Mouse (Mus musculus) embryonic facial prominence, embryonic 11.5 days (tissue): ENCODE data around the gene Zfp691. TPM values are rescaled to one million over a fixed set of nuclear protein-coding genes. Genes with fewer than 3 reads are reported as not detected.

Experiments
- ATAC-seq: fragments of 200-750 bp; cut with Nextera tagmentation; replicated peaks from 2 replicates; pipeline ENCODE4 v1.8.0; 2017; ENCODE audit warnings: low read depth; ENCODE audit not compliant: insufficient number of reproducible peaks, low FRiP score, low TSS enrichment
- DNase-seq: peaks from one replicate; pipeline ENCODE4 v3.0.0-alpha.2; 2015; ENCODE audit warnings: low spot score
- H3K27ac ChIP-seq: fragments of 300-500 bp; sonication (generic); replicated peaks from 2 replicates; pipeline ENCODE4 v1.5.1; 2014; ENCODE audit warnings: mild to moderate bottlenecking, low read depth, low read length, control low read depth
- H3K27me3 ChIP-seq: fragments of 300-500 bp; sonication (generic); 2 replicates; pipeline ENCODE4 v1.6.1; 2014; ENCODE audit warnings: mild to moderate bottlenecking, low read length, moderate library complexity, mixed read lengths; ENCODE audit not compliant: control insufficient read depth, insufficient read depth
- H3K36me3 ChIP-seq: fragments of 300-500 bp; sonication (generic); replicated peaks from 2 replicates; pipeline ENCODE4 v1.6.1; 2014; ENCODE audit warnings: low read depth, mild to moderate bottlenecking, low read length, moderate library complexity, mixed read lengths; ENCODE audit not compliant: control insufficient read depth, insufficient read depth
- H3K4me1 ChIP-seq: fragments of 300-500 bp; sonication (generic); 2 replicates; pipeline ENCODE4 v1.6.1; 2014; ENCODE audit warnings: low read length, mixed read lengths; ENCODE audit not compliant: control insufficient read depth, insufficient read depth
- H3K4me2 ChIP-seq: fragments of 300-500 bp; sonication (generic); 2 replicates; pipeline ENCODE4 v1.6.1; 2014; ENCODE audit warnings: low read depth, mild to moderate bottlenecking, control low read depth, low read length, moderate library complexity
- H3K4me3 ChIP-seq: fragments of 300-500 bp; sonication (generic); 2 replicates; pipeline ENCODE4 v1.5.1; 2014; ENCODE audit warnings: low read depth, low read length, control low read depth
- H3K9ac ChIP-seq: fragments of 300-500 bp; sonication (generic); replicated peaks from 2 replicates; pipeline ENCODE4 v1.6.1; 2014; ENCODE audit warnings: mild to moderate bottlenecking, control low read depth, low read length
- H3K9me3 ChIP-seq: fragments of 300-500 bp; sonication (generic); replicated peaks from 2 replicates; pipeline ENCODE4 v1.6.1; 2016; ENCODE audit warnings: mild to moderate bottlenecking, low read length, inconsistent platforms, mixed read lengths; ENCODE audit not compliant: control insufficient read depth
- WGBS: fragments of 180-500 bp; shearing (Covaris S2); extraction: QIAGEN DNeasy Blood & Tissue Kit; methylation state at CpG from one replicate; pipeline ENCODE4 v1.1.7; 2014; 5-methylcytosine and 5-hydroxymethylcytosine counted together
- polyA plus RNA-seq: library from polyadenylated mRNA; unstranded; fragments of >200 nt; fragmentation: Nextera tagmentation; extraction: Ambion mirVana; gene quantifications from 2 replicates; pipeline ENCODE4 v1.2.1, GENCODE M21; 2014

The Zfp691 gene
- polyA plus RNA-seq, 1 experiment from 2014 or later = 6.9 TPM

GRCm38 (mm10) chr4:119183525-119183924 is 9.5 kb upstream of the Zfp691 start:
- Histone ChIP-seq H3K27me3 (no peaks in the 10 kb centered on the region), H3K9me3 (no peaks in the 10 kb centered on the region), H3K27ac (no peak overlapping the region), H3K9ac (no peak overlapping the region), H3K4me3 (no peak overlapping the region), H3K36me3 (no peaks in the 10 kb centered on the region), H3K4me1 (no peaks in the 10 kb centered on the region), H3K4me2 (no peak overlapping the region)
- WGBS = 55% methylated on average over 1 of the region's 1 CpGs
- ATAC-seq (no peak), DNase-seq (no peak)

- H3K27ac ChIP-seq = no peak overlapping the region
- no peaks in the 10 kb centered on the region for H3K36me3 ChIP-seq
- ATAC-seq = no peak
- H3K27me3 ChIP-seq = no peaks in the 10 kb centered on the region
- 86% methylated on average over 9 of the region's 9 CpGs for WGBS
- H3K4me1 ChIP-seq = no peaks in the 10 kb centered on the region
- DNase-seq = no peak
- no peak overlapping the region for H3K4me3 ChIP-seq
- H3K9ac ChIP-seq = no peak overlapping the region
- H3K9me3 ChIP-seq = no peaks in the 10 kb centered on the region
- H3K4me2 ChIP-seq = no peak overlapping the region
These were observed 7.5 kb upstream of the Zfp691 start for GRCm38 (mm10) chr4:119181456-119181855.

GRCm38 (mm10) chr4:119180133-119180707 is 6.2 kb upstream of the Zfp691 start:
- H3K4me1 ChIP-seq = no peaks in the 10 kb centered on the region
- WGBS = 66% methylated on average over 4 of the region's 4 CpGs
- no peak overlapping the region for H3K4me3 ChIP-seq
- H3K36me3 ChIP-seq = no peaks in the 10 kb centered on the region
- H3K27ac ChIP-seq = no peak overlapping the region
- DNase-seq = no peak
- no peak for ATAC-seq
- H3K9me3 ChIP-seq = no peaks in the 10 kb centered on the region
- H3K4me2 ChIP-seq = no peak overlapping the region
- H3K9ac ChIP-seq = no peak overlapping the region
- no peaks in the 10 kb centered on the region for H3K27me3 ChIP-seq

GRCm38 (mm10) chr4:119178331-119178730 is 4.3 kb upstream of the Zfp691 start:
- Histone ChIP-seq H3K27me3 (no peaks in the 10 kb centered on the region), H3K4me1 (no peaks in the 10 kb centered on the region), H3K27ac (no peak overlapping the region), H3K9ac (no peak overlapping the region), H3K9me3 (no peaks in the 10 kb centered on the region), H3K36me3 (no peaks in the 10 kb centered on the region), H3K4me2 (no peak overlapping the region), H3K4me3 (no peak overlapping the region)
- DNase-seq (no peak), ATAC-seq (no peak)
- WGBS = 72% methylated on average over 18 of the region's 18 CpGs

GRCm38 (mm10) chr4:119177702-119178101 is 3.7 kb upstream of the Zfp691 start:
- no peak overlapping the region for H3K27ac ChIP-seq
- no peak for DNase-seq
- H3K9me3 ChIP-seq = no peaks in the 10 kb centered on the region
- no peak overlapping the region for H3K4me3 ChIP-seq
- no peak overlapping the region for H3K9ac ChIP-seq
- no peaks in the 10 kb centered on the region for H3K36me3 ChIP-seq
- H3K4me2 ChIP-seq = no peak overlapping the region
- WGBS = 77% methylated on average over 5 of the region's 5 CpGs
- H3K27me3 ChIP-seq = no peaks in the 10 kb centered on the region
- no peaks in the 10 kb centered on the region for H3K4me1 ChIP-seq
- no peak for ATAC-seq

GRCm38 (mm10) chr4:119172919-119173650 is 910 bp downstream of the Zfp691 start:
- H3K27ac ChIP-seq = no peak overlapping the region
- peaks cover 4% of the 10 kb centered on the region; the same call in 1 of the 2 replicates for H3K36me3 ChIP-seq
- H3K9me3 ChIP-seq = no peaks in the 10 kb centered on the region
- DNase-seq (no peak), ATAC-seq (no peak)
- H3K9ac ChIP-seq = peak overlapping the region; percentile 82
- 43% methylated on average over 18 of the region's 18 CpGs for WGBS
- peak overlapping the region; percentile 74 for H3K4me3 ChIP-seq
- H3K4me1 ChIP-seq = no peaks in the 10 kb centered on the region
- no peaks in the 10 kb centered on the region for H3K27me3 ChIP-seq
- peak overlapping the region; percentile 54 for H3K4me2 ChIP-seq

- DNase-seq = peak; percentile 90
- ATAC-seq = no peak
- H3K9ac ChIP-seq = no peak overlapping the region
These were observed 6.3 kb downstream of the Zfp691 start for GRCm38 (mm10) chr4:119167663-119168062.

GRCm38 (mm10) chr4:119167068-119167467 is 6.9 kb downstream of the Zfp691 start:
- WGBS = 80% methylated on average over 4 of the region's 4 CpGs
- Histone ChIP-seq H3K4me3 (no peak overlapping the region), H3K27me3 (no peaks in the 10 kb centered on the region), H3K4me1 (no peaks in the 10 kb centered on the region), H3K36me3 (peaks cover 4% of the 10 kb centered on the region; the same call in 1 of the 2 replicates), H3K27ac (no peak overlapping the region), H3K9ac (no peak overlapping the region), H3K4me2 (no peak overlapping the region), H3K9me3 (no peaks in the 10 kb centered on the region)
- ATAC-seq (no peak), DNase-seq (no peak)

More at GRCm38 (mm10) chr4:119167663-119168062, 6.3 kb downstream of the Zfp691 start:
- no peaks in the 10 kb centered on the region for H3K4me1 ChIP-seq
- no peaks in the 10 kb centered on the region for H3K9me3 ChIP-seq
- no peak overlapping the region for H3K4me3 ChIP-seq
- H3K27ac ChIP-seq = no peak overlapping the region
- WGBS = 8% methylated on average over 4 of the region's 4 CpGs
- H3K4me2 ChIP-seq = no peak overlapping the region
- H3K36me3 ChIP-seq = peaks cover 4% of the 10 kb centered on the region; the same call in 1 of the 2 replicates
- no peaks in the 10 kb centered on the region for H3K27me3 ChIP-seq
